Mouse (Mus musculus): ENCODE data around the gene Ulk2.
"Not testable (repeated sequence)": the region's sequence is repeated elsewhere in the genome, so short reads cannot be mapped to it uniquely, and the experiment has no call there.

The Ulk2 gene

DNA sequence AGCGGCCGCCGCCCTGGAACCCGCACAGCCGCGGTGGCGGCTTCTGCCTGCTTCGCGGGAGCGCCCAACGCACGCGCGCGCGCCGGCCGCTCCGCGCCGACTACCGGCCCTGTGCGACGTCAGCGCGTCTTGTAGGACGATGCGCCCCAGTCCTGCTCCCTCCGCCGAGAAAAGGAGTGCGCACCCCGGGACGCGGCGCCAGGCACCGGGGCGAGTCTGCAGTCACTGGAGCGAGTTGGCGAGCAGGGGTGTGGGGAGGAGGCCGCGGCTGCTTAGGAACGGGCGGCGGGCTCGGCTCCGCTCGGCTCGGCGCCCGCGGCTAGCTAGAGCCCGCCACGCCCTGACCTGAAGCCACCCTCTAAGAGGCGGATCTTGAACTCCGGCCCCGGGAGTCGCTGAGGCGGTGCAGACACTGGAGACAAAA lies at the start of gene Ulk2:
TSS of gene Ulk2 (minus strand) at position 86 of the 424 bp plus-strand sequence.
- peak; percentile 93 for DNase-seq (ENCODE audit: low read depth)

DNA sequence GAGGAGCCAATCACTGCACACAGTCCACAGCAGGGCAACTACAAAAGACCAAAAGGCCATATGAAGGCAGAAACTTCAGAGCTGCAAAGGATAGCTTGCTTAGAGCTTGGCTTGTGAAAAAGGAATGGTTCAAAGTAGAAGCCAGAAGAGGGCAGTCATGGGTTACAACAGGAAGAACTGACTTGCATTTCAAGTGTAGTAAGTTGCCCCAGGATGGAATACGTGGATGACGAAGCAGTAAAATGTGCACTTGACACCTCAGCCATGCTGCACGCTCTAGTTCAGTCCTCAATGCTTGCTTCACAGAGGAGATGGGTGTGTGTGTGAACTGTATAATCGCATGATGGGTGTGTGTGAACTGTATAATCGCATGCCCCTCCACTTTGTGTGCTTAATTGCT lies 27.3 kb upstream of the Ulk2 start:
- peak; percentile 42 for DNase-seq (ENCODE audit: low read depth)

DNA sequence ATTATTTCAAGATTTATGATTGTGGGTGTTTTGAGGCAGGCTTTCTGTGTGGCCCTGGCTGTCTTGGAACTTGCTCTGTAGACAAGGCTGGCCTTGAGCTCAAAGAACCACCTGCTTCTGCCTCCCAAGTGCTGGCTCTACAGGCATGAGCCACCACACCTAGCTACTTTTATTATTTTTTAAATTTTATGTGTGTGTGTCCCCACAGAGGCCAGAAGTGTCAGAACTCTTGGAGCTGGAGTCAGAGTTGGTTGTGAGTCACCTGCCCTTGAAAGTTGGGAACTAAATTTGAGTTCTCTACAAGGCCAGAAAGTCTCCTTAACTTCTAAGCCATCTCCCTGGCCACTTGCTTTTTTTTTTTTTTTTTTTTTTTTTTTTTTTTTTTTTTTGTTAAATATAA lies 25.0 kb upstream of the Ulk2 start:
- DNase-seq (ENCODE audit: low read depth) = no peak

DNA sequence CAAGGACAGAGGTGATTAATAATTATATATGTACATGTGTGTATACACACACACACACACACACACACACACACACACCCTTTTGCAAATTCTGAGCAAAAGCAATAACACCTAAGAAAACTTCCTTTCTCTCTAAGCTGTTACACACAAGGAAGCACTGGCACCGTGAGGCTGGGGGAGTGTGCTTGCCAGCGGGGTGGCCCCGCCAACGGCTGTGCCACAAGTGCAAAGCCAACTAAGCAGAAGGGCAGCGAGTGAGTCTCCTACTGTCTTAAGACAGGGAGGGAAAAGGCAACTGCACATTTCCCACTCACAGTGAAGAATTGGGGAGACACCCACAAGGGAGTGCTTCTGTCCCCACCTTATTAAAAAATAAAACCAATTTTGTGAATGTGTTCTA lies 17.0 kb upstream of the Ulk2 start:
- DNase-seq (ENCODE audit: low read depth) = no peak

DNA sequence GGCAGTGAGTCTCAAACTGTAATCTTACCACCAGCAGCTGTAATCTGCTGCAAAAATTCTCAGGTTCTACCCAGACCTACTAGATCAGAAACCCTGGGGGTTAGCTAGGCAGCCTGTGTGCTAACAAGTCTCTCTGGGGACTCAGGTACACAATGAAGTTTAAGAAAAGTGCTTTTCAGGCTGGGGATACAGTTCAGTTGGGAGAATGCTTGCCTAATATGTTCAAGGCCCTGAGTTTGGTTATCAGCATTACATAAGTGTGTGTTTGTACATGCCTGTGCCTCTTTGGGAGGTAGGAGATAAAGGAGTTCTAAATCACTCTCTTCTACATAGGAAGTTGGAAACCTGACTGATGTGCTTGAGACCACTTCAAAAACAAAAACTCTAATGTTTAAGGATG lies 12.0 kb upstream of the Ulk2 start:
- no peak for DNase-seq (ENCODE audit: low read depth)

DNA sequence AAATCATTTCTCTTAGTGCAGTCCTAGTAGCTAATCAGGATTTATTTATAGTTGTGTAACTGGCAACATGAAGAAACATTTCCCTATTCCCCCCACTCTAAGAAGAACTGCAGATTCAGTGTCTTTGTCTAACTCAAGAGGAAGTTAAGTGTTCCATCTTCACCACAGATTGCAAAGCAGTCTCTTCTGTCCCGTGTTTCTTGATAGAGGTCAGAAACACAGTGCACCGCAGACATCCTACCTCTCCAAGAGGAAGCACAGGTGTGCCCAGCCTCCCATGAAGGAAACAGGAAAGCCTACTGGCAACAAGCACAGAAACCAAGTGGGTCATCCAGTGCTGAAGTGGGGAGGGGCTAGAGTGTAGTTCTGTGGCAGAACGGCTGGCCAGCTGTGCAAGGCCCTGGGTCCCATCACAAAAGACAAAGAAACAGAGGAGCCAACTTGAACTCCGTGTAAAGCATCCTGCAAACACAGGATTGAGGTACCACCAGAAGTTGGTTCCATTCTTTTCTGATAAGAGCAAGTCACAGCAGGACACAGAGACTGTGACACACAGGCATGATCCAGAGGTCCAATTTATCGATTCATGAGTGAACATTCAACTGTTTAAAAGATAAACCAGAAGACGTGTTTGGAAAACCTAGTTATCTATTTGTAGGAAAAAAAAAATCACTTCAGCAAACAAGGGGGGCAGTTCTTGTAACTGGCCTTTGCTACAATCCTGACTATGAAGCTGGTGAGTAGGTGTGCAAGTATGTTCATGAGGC lies 7.1 kb upstream of the Ulk2 start:
- DNase-seq (ENCODE audit: low read depth) = no peak

DNA sequence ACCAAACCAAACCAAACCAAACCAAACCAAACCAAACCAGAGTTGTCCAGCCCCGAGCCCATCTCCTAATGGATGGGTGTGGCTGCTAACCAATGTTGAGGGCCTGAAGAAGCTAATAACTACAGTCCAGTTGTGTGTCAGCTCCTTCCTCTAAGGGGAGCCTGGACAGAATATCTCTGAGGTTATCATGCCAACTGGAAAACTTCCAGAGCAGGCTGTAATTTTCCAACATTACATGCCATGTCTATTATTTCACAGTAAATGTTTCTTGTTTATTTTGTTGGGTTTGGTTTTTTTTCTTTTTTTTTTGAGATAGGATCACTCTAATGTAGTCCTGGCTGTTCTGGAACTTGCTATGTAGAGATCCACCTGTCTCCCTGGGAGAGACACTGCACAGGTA lies 4.4 kb upstream of the Ulk2 start:
- peak; percentile 58 for DNase-seq (ENCODE audit: low read depth)

DNA sequence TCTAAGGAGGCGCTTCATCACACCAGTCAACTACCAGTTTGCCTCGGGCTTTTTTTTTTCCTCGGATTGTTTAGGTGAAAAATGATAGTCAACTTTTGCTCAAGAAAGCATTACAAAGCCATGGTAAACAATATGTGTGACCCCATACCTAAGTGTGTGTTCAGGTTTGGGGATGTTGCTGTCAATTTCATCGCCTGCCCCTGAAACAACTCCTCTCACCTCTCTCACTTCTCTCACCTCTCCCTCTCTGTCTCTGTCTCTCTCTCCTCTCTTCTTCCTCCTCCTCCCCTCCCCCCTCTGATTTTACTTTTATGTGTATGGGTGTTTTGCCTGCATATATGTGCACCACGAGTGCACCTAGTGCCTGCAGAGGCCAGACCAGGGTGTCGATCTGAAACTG lies 666 bp upstream of the Ulk2 start:
- no peak for DNase-seq (ENCODE audit: low read depth)

DNA sequence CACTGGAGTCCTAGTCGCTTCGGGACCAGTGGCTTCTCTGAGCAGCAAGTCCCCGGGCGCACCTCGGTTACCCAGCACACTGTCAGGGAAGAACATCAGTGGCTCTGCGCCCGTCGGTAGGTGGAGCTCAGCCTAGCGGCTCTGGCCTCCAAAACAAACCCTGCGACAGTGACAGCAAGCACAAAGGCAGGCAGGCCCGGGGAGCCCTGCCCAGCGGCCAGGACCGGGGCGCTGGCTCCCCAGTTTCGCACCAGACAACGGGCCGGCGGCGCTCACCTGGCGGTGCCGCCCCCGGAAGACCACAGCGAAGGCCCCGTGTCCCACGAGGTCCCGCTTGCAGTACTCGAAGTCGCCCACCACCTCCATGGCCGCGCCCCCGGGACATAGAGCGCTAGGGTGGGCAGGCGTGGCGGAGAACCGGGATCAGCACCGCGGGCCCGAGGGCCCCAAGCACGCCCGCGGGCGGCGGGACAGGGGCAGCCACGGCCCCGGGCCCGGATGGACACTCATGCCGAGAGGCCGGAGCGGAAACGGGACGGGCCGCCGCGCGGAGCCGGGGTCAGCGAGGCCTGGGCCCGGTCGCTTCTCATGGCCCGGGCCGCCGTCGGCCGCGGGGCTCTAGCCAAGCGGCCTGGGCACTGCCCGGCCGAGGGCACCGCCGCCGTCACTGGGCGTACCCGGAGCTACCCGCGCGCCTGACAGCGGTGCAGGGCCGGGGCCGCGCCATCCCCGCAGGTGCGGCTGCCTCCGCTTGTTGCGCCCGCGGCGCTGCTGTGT lies 474 bp downstream of the Ulk2 start:
- DNase-seq (ENCODE audit: low read depth) = peak; percentile 70

DNA sequence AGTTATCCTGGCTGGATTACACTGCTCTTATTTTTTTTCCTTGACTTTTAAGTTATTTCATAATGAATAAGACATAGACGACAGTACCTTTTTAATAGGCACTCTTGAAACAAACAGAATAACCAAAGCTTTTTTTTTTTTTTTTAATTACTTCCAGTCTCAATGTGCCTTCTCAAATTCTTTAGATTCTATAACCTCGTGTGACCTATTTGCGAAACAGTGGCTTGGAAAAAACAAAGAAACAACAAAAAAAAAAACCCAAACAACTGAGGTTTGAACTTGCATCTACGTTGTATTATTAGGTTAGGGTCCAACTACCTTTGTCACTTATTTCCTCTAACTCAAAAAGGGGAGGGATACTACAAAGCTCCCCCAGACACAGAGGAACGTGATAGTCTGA lies 1.2 kb downstream of the Ulk2 start:
- no peak for DNase-seq (ENCODE audit: low read depth)

DNA sequence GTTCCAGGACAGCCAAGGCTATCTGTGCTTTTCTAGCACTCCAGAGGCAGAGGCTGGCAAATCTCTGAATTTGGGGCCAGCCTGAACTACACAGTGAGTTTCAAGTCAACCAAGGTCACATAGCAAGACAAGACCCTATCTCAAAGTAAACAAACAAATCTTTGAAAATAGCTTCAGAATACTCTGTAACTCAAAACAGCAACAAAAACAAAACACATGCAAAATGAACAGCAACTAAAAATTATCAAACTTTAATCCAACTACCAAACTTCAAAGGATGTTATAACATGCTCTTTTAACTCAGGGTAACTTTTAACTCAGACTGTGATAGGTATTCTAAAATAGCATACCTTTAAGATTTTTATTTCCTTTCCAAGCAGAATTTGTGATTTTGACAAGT lies 2.0 kb downstream of the Ulk2 start:
- DNase-seq (ENCODE audit: low read depth) = no peak

DNA sequence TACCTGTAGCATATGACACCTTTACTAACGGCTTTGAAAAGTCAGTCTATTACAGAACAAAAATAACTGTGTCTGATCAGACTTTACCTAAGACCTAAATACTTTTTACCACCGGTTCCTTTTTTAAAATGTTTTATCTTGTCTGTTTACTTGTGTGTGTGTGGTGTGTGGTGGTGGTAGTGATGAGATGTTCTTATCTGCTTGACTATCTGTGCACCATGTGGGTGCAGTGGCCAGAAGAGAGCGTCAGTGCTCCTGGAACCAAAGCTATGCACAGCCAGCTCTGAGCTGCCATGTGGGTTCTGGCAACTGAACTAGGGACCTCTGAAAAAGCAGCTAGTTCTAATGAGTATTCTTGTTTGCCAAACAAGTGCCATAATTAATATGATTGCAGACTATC lies 3.7 kb downstream of the Ulk2 start:
- no peak for DNase-seq (ENCODE audit: low read depth)

DNA sequence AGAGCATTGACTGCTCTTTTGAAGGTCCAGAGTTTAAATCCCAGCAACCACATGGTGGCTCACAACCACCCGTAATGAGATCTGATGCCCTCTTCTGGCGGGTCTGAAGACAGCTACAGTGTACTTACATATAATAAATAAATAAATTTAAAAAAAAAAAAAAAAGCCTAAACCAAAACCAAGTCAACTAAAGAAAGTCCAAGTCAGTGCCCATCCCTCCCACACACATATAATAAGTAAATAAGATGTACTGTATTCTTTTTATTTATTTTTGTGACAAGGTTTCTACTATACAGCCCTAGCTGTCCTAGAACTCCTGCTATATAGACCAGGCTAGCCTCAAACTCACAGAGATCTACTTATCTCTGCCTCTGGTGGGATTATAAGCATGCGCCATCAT lies 14.2 kb downstream of the Ulk2 start:
- DNase-seq (ENCODE audit: low read depth) = not testable (repeated sequence)

DNA sequence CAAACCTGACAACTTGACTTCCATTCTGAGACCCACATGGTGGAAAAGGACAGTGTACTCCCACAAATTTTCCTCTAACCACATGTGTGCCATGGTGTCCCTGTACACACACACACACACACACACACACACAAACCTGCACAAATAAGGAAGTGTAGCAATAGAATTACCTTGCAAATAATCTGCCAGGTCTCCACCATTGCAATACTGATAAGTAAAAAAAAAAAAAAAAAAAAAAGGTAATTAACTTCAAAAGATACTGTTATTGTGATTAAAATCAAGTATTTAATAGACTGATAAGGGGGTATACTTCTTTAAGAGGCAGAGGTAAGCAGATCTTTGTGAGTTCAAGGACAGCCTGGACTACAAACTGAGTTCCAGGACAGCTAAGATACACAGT lies 14.9 kb downstream of the Ulk2 start:
- DNase-seq (ENCODE audit: low read depth) = no peak

DNA sequence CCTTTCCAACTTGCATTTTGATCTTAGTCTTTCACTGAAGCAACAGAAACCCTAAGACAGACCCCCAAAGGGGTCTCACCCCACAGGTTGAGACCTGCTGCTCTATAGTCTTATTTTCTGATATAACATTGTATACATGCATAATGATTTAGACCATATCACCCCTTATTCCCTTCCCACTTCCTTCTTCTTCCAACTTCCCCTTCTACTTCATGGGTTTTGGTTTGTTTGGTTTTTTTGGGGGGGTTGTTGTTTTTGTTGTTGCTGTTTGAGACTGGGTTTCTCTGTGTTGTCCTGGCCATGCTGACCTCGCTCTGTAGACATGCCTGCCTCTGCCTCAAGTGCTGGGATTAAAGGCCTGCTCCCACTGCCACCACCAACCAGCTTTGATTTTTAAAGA lies 15.7 kb downstream of the Ulk2 start:
- no peak for DNase-seq (ENCODE audit: low read depth)

DNA sequence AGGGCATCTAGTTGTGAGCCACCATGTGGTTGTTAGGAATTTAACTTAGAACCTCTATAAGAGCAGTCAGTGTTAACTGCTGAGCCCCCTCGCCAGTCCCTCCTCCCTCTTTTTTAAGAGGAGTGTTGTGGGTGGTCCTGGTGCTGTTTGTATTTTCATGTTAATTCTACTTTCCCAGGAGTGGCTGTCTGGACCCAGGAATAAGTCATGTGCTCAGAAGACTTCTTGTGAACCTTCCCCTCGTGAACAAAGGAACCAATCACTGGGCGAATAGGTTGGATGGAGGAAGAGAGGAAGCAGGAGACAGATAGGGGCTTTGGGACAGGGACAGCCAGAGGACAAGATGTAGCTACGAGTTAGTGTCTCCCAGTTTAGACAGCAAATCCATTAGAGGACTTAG lies 45.1 kb downstream of the Ulk2 start:
- no peak for DNase-seq (ENCODE audit: low read depth)

DNA sequence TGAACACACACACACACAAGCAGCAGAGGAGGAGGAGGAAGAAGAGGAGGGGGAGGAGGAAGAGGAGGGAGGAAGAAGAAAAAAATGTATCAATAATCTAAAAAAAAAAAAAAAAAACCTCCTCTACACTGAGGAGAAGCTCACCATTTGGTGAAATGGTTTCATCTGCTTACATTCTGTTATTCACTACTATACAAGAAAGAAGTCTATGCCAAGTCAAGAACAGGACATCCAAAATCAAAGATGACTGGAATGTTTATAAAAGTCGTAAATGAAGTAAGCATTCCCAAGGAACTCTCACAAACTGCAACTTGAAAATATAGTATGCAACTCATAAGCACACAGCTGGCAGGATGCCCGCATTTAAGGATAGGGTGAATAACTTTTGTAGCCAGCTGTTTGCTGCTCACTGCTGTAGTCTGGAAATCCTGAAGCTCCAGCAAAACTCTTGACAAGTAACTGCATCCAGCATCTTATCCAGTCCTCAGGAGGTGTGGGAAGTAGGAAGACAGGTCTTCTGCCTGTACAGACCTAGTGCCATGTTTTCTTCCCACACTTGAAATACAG lies 46.2 kb downstream of the Ulk2 start:
- peak; percentile 69 for DNase-seq (ENCODE audit: low read depth)

DNA sequence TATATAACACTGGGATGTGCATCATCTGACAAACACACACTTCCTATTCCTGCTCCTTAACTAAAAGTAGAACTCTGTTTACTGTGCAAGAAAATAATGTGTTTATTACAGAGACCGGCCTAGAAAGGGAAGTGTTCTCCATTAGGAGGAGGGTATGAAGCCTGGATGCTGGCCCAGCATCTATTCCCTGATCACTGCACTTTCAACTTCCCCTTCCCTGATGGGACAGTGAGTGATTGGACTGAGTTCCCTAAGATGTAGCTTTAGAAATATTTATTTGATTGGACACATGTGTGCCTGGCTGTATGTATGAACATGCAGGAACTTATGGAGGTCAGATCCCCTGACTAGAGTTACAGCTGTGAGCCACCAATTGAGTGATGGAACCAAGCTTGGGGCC lies 61.4 kb downstream of the Ulk2 start:
- DNase-seq (ENCODE audit: low read depth) = no peak

DNA sequence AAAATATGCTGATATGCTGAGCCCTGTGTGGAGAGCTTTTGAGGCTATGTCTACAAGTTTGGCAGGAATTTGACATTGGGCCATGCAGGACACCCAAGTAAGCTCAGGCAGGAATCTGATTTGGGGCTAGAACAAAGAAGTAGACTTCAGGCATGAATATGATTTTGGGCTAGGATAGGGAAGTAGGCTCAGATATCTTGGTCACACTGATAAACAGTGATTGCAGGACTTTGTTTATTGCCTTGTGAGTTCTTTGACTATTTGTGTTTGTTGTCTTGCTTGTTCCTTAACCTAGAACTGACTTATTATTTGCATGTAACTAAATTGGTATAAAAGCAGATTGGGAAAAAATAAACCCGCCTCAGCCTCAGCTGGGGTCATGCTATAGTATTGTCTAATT lies 66.3 kb downstream of the Ulk2 start:
- DNase-seq (ENCODE audit: low read depth) = no peak

DNA sequence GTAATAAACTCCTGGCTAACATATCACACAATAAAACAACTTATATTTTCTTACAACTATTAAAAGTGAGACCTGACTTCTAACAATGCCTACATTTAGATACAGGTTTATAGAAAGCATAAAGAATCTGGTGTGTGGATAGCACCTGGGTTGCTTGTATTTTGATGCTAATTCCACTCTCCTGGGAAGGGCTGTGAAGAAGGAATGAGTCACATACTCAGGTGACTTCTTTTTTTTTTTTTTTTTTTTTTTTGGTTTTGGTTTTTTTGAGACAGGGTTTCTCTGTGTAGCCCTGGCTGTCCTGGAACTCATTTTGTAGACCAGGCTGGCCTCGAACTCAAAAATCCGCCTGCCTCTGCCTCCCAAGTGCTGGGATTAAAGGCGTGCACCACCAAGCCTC lies 72.3 kb downstream of the Ulk2 start:
- not testable (repeated sequence) for DNase-seq (ENCODE audit: low read depth)

DNA sequence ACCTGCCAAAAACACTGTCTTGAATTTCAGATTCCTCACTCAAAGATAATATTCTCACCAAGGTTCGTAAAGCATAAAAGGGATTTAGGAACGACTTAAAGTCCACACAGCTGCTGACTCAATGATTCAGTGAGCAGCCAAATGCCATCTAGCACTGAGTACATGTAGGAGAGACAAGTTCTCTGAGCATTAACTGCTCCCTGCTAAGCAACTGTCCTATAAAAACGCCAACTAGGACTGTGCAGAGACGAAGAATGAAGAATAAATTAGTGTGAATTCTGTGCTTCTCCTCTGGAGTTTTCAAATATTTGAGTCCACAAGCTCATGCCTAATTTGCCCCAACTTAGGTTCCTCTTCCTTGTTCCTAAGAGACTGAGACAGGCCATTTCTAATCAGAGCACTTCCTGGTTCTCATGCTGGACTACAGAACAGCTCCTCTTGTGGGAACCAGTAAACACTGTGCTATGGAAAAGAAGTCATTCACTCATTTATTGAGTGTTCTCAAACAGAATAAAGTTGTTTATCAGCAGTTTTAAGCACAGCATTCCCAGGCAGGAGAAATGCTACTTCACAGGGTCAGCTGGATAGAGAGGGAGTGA lies 80.2 kb downstream of the Ulk2 start:
- DNase-seq (ENCODE audit: low read depth) = no peak

DNA sequence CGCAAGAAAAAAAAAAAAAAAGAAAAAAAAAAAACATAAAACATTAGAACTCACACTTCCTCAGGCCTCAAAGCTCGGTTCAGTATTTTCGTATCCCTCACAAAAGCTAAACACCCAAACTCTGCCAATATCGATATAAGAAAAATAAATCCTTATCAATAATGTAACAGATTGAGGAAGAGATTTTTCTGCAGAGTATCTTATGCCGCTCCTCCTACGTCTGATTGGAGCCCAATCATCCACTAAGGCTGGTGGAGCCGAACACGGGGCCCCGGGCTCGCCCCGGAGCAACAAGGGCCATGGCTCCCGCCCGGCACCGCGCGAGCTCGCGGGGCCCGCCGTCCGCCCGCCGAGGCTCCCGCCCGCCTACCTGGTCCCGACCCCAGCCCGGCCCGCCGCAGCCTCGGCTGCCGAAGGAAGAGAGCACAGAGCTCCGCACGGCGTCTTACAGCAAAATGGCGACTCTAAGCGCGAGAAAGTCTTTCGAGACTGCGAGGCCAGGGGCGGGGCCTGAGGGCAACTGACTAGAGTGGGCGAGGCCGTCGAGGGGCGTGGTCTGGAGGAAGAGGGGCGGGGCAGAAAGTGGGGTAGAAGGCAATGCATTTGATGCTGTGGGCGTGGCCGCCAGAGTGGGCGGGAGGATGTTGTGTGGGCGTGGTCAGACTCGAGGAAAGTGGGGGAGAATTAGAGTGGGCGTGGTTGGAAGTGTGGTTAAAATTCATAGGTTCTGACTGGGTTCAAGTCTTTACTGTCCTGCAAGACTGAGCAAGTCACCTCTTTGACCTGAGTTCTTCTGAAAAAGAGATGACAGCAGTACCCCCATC lies 93.1 kb downstream of the Ulk2 start, which contains the start of gene Prpsap2:
TSS of gene Prpsap2 (minus strand) at position 505 of the 824 bp plus-strand sequence.
- DNase-seq (ENCODE audit: low read depth) = peak; percentile 100

Measured in NIH3T3 (cell line).